Mouse (Mus musculus) frontal cortex, postnatal 10 days (tissue): Measurements from ENCODE around the gene Stmn1.

Experiments used
- DNase-seq, 2 experiments: peaks; one replicate each; pipeline ENCODE4 v3.0.0; 2022; ENCODE audit warnings: low spot score in 2 of 2, mixed read lengths in 1 of 2

The Stmn1 gene

DNA sequence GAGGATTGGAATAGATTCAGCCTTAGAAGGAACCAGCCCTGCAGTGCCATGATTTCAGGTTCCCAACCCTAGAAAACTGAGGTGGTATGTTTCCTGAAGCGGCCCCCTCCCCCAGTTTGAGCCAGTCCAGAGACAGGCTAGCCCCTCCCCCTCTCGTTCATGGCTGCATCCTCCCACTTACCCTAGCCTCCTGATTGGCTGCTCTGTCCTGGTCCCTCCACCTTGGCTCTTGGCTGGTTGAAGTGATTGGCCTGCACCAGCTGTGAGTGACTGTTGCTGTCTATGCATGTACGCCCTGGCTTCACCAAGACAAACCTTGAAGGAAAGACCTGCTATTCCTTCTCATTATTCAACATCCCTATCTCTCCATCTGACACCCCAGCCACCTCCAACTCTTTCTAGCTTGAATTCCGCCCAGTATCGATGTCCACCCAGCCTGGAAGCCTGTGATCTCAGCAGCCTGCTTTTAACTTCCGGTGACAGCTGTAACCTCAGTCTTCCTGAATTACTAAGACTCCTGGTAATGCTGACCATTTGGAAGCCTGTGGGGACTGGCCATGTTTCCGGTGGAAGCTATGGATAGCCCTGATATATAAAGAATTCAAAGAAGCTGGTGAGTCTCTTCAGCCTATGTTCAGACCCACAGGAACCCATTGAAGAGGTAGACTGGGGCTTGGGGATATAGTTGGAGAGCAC, 10.8 kb upstream of the Stmn1 start:
- DNase-seq, result no peak

DNA sequence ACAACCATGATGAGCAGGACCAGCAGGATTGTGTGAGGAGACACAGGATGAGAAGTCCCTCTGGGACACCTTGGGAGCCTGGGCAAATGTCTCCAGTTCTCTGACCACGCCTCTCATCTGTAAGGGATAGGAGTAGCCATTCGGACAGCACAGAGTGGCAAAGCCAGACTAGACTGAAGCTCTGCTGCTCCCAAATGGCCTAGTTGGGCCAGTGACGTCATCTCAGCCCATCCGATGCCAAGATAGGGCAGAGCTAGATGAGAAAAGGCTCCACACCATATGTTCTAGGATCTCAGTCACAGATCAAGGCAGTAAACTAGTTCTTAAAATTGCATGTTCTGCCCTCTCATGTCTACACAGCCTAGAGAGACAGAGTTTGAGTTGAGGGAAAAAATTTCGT, 9.3 kb upstream of the Stmn1 start:
- no peak for DNase-seq

DNA sequence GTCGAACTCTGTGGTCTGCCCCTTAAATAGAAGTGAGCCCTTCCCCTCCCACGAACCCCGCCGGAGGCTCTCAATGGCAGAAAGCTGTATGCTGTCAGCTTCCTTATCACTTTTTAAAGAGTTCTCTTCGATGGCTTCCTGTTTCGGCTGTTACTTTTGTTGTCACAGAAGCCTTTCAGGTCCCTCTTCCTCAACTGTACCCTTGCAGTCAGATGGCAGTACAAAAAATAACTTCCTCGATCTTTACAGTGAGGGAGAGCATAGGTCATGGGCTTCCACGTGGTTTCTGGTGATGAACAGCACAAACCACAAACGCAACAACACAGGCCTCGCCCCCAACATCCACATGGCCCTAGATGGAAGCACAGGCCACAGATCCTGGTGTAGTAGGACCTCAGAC, 7.8 kb upstream of the Stmn1 start:
- DNase-seq, result no peak

DNA sequence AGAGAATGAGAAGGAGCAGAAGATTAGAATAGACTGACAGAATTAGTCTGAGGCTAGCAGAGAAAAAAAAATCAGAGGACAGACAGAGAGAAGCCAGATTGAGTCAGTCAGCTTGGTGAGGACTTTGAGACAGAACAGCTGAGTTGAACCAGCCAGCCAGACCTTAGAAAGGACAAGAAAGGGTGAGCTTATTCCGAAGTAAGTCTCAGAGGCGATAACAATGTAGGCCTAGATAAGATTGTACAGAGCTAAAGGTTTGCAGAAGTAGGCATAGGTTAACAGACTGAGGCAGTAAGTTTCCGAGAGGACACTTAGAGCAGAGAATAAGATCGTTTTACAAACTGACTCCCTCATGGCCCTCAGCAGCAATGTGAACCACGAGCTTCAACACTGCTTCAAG, 6.9 kb upstream of the Stmn1 start:
- DNase-seq, result no peak

DNA sequence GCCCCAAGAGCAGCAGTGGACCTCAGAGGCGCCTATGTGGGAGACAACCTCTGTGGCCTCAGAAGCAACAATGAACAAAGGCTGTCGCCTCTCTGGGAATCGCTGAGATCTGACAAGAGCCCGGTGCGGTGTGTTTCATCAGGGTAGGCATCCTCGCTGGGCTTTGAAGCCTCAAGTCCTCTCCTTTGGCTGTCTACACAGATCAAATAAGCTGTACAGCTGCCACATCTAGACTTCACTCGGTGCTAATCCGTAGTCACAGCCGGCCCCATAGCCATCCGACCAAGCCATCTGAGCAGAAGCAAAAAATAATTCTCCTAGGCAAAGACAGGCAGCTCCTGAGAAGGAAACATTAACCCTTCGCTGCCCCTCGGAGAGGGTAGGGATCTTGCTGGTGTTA, 2.3 kb upstream of the Stmn1 start:
- peak in 1 of 2 experiments; percentile 13 for DNase-seq

DNA sequence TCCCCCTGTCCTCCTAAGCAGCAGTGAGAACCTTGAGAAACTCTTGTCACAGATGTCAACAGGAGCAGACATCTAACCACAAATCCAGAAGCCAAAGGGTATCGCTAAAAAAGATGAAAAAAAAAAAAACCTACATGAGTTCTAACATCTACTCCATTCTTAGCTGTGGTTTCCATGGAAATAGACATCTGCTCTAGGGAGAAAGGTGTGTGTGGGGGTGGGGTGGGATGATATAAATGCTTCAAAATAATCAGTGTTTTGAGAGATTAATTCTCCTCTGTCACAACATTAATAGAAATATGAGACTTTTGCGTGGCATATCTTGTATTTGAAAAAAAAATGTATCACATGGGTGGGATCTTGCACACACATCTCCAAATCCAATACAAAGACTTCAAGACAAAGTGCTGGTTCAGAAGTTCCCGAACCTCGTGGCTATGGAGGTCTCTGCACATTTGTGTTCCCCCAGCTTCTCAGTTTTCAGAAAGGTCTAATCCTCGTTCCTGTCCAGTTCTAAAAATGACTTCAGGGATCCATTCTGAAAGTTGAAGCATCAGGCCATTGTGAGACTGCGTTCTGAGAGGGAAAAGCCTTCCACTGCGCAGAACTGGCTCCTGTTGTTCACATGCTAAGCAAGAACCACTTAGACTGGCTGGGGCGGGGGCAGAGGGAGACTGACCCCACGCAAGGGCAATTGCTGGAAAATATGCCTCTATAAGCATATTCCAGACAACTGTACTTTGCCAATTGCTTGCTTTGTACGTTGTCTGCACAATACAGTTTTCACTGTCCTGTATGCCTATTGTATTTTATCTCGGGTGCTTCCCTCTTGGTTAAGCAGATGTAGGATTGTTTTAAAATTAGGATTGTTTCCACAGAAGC, 1.5 kb upstream of the Stmn1 start:
- DNase-seq, result no peak

DNA sequence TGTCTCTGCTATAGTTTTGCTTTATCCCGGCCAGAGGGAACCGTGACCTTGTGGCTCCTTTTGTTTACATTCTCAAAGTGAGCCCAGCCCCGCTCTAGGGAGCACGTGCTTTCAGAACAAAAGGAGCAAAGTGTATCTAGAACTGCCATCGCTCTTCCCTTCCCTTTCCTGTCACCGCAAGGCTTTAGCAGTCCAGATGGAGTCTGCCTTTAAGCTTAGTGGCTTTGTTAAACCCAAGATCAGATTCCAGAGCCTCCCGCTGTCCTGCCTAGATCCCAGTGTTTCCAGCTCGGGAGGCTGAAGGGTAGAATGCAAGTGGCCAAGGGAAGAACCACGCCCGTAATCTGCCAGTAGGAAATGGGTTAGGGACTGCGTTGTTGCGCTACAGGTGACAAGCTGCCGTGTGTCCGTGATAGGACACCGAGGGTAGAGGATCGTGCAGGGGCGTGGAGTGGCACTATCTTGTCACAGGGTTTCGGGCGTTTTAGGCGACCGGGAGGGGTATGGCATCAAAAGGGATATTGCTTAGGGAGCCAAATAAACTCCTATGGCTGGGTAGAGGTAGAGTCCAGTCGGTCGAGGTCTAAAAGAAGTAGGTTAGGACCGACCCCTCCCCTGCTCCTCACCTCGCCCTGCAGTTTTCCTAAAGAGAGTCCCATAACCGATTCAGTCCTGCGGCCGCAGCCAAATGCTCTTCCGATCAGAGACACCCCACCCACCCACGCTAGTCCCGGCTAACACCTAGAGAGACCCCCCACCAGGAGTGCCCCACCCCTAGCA, 495 bp upstream of the Stmn1 start:
- no peak for DNase-seq

DNA sequence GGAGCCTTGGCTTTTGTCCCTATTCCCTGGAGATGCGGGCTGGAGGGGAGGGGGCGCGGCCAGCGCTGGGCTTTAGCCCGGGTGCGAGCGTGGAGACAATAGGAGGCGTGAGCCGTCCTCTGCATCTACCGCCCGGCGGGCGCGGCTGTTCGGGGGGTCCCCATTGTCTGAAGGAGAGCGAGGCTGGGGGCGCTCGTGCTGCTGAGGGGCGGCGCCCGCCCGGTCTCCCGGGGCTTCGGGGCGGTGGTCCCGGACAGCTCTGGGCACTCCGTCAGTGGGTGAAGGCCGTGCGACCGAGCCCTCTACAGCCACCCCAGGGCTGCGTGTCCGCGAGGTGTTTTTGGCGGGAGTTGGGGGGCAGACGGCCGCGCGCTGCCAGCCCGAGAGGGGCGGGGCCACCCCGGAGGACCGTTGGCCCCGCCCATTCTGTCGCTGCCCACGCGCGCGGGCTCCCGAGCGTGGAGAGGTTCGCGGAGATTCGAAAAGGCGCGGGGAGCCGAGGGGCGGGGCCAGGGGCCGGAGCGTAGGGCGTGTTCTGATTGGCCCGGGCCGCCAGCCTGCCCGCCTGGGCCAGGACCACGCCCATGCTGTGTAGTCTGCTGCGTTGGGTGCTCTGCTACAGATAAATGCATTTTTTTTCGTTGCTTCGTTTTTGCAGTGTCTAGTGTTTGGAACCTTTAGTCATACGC, 602 bp downstream of the Stmn1 start:
- DNase-seq, result peak; percentile 91 to 92

DNA sequence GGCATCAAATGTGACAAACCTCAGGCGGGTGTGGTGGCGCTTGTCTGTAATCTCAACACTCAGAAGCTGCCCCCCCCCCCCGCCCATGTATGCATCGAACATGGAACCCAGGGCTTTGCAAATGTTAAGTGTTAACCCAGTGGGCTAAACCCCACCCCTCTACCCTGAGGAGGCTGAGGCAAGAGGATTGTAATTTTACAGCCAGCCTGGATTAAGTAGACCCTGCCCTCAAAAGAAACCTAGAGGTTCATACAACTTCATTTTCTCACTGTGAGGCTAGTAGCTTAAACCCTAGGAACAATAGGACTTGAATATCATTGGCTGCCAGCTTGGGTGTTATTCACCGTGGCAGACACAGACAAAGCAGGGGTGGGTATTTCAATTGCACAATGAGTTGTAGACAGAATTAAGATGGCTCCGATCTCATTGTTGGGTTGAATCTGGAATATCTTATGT, 1.2 kb downstream of the Stmn1 start:
- no peak for DNase-seq

DNA sequence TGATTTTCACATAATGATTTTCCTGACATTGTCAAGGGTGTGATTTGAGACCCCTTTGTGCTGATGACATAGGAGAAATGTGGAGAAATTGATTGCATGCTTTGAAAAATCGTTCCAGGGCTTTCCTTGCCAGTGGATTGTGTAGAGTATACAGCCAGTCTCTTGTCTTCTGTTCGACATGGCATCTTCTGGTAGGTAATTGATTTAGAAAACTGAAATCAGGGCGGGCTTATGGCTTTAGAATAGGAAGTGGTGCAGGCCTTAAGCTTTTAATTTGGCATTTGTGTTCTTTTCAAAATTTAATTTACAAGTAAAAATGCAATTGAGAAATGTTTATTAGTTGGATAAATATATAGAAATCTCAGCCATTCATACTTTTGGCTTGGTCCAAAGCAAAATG, 1.9 kb downstream of the Stmn1 start:
- no peak for DNase-seq

DNA sequence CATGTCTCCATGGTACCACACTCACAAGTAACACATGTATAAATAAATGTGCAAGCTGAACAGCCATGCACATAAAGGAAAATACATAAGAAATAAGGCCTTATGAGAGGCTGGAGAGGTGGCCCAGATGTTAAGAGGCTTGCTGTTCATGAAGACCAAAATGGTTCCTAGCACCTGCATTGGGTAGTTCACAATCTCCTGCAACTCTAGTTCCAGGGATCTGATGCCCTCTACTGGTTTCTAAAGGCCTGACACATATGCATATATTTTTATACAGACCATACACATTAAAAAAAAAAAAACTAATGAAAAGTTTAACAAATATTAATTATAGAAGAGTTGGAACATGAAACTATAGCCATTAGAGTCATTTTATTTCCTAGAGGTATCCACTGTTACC, 3.3 kb downstream of the Stmn1 start:
- no peak for DNase-seq

DNA sequence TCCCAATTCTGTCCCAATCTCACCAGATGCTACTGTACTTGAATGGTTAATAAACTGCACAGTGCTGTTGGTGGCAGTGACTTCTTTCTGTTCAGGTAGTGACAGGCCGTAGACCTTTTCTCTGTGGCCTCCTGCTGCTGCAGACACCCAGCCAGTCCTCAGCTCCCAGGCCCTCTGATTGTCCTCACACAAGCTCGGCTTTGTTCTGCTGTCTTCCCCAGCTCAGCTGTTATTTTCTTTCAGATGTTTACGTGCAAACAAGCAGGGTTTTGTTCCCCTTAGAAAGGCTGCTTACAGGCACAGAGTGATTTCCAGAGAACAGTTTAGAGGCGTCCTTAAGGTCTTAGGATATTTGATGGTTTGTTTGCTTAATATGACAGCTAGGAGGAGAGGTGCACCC, 5.6 kb downstream of the Stmn1 start:
- peak in 1 of 2 experiments; percentile 20 for DNase-seq

DNA sequence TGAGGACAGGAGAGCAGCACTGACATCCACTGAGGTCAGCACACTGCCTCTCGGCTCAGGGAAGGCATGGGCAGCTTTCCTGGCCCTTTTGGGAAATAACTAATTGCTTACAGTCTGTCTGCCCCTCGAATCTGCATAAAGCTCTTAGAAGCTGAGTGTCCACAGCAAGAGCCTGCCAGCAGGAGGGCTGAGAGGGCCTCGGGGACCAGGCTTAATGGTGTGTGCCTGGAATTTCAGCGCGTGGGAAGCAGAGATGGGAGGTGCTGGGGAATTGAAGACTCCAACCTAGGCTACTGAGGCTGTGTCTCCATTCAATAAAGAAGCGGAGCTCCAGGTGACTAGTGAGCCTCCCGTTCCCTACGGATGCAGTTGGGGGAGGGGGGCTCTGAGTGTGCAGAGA, 6.1 kb downstream of the Stmn1 start:
- peak in 1 of 2 experiments; percentile 11 for DNase-seq

DNA sequence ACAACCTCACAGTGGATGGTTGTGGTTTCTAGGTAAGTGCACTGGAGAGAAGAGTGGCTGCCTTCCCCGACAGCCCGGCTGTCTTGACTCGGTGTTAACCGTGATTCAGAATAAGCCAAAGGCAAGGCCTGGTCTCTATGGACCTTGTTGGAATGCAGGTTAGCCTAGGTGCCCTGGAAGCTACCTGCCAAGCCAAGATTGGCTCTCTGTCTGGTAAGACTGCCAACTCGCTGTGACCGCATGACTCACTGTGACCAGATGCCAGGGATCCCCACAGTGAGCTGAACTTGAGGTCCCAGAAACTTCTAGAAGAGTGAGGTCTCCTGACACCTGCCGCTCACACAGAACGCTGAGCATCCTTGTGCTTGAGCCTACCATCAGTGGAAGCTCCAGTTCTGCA, 8.8 kb downstream of the Stmn1 start:
- no peak for DNase-seq

DNA sequence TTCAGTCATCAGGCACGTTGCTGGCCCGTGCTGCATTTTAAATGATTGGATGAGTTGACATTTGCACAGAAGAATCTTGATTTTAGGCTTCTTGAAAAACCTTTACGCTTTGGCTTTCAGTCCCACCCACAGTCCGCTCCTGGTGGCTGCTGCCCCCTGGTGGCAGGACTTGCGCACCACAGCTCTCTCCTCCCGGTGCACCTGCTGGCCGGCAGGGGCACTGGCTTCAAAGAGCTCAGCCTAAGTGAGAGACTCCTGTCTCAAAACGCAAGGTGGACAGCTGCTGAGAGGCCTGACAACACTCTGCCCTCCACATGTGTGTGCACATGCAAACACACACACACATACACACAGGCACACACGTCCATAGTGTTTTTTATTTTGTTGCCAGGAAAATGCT, 9.9 kb downstream of the Stmn1 start:
- DNase-seq, result peak; percentile 78 to 90

DNA sequence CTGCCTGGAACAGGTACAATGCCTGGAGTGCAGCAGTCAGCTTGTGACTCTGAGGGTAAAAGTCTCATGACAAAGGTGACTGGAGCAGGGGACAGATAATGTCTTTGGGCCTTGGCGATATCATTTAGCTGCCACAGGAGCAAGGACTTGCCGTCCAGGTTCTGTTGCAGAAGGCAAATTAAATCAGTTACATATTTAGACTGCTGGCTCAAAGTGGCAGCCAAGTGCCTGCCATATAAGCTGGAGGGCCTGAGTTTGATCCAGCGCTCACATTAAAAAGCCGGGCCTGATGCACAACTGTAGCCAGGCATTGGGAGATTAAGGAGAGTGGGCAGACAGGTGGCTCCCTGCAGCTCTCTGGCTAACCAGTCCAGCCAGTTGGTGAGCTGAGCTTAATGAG, 11.7 kb downstream of the Stmn1 start:
- DNase-seq, result no peak

DNA sequence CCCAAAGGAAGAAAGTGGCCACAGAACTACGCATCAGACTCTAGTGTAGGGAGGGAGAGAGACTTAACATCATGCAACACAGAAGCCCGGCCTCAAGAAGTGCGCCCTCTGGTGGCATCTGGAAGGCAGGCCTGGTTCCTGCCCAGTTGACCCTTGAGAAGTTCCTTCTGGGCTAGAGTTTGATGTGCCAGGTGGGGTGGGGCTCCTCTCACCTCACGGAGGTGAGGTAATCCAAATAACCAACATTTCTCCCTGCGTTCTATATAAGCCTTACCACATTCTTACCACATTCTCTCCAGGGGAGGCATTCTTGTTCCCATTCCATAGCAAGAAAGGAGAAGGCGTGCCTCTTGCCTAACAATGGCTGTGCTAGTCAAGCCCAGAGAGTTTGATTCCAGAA, 12.7 kb downstream of the Stmn1 start:
- DNase-seq, result peak in 1 of 2 experiments; percentile 67

DNA sequence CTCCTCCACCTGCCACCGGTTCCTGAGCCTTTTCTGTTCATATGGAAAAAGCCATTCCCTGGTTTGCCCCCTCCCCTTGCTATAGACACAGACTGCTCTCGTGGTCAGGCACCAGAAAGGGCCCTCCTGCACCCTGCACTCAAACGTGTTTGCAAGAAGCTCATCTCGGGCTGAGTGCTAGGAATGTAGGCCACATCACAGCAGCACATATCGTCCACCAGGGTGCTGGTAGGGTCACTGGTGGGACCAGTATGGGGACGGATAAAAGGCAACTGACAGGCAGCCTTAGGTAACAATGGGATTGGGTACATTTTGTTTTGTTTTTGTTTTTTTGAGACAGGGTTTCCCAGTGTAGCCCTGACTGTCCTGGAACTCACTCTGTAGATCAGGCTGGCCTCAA, 13.2 kb downstream of the Stmn1 start:
- no peak for DNase-seq

DNA sequence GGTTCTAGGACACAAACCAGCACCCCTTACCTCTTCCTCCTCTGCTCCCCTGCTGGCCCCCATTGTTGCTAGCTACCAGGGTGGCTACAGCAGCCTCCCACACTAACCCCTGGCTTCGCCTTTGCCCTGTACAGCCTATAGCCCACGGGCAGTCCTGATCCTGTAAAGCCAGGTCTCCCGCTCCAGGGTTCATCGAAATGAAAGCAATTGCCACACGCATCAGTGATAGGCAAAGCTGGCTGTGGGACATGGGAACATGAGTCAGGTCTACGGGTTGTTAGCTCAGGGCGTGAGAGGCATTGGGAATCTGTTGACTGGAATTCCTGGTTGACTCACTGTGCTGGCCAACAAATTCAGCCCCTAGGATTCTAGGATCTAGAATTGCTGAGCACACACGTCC, 14.3 kb downstream of the Stmn1 start:
- DNase-seq, result peak in 1 of 2 experiments; percentile 4

DNA sequence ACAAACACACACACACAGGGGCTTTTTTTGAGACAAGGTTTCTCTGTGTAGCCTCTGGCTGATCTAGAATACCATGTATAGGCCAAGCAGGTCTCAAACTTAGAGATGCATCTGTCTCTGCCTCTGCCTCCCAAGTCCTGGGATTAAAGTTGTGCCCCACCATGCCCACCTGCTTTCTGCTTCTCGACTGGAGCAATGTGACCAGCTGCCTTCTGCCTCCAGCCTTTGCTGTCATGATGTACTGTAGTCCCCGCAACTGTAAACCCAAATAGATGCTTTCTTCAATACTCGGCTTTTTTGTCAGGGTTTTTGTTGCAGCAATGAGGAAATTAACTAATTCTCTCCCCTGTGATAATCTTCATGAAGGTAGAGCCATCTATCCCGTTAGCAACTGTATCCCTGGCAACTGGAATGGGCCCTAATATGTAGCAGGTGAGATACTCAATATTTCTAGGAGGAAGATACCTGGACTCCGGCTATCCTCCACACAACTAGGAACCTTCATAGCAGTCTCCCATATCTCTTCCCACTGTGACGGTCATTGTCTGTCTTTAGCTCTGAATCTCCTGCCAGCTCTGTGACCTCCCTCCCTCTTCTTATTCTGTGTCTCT, 15.1 kb downstream of the Stmn1 start:
- no peak for DNase-seq

DNA sequence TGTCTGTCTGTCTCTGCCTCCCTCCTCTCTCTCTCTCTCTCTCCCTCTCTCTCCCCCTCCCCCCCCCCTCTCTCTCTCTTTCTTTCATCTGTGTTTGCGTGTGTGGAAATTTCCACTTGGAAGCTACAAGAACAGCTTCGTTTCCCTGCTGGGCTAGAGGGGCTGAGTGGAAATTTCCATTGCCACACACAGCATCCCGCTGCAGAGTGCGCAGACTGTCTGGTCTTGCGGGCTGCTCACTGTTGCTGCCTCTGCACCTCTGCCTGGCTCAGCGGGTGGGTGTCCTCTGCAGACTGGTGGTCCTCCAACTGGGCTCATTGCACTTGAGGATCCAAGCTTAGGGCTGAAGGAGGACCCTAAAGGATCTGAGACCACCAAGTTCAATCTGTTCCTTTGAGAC, 15.6 kb downstream of the Stmn1 start:
- peak in 1 of 2 experiments; percentile 5 for DNase-seq
